Mouse (Mus musculus): ENCODE measurements around the gene Blm.

DNA sequence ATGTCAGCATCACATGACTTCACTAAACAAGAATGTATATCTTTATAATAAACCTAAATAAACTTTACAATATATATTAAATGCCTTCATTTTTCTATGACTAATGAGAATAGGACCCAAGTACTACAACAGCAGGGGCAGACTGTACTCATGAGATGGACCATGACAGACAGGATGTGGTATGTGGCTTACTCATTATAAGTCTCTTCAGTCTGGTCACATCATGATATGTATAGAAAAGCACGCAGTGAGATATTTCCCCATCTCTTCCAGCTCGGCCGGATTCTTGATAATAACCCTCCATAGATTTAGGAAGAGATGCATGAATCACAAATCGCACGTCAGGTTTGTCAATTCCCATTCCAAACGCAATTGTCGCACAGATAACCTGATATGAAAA lies 61.1 kb downstream of the Blm start:
- no peak for TF ChIP-seq EP300 (optimal IDR thresholded peaks at IDR 0.05)
- TF ChIP-seq CTCF (IDR thresholded peaks at IDR 0.05; ENCODE audit: low read depth), result no peak

All from stomach, postnatal 0 days (tissue).